Mouse (Mus musculus) forebrain, postnatal 0 days (tissue): ENCODE data around the gene Gm28308. TPM values are rescaled to one million over a fixed set of nuclear protein-coding genes. Genes with fewer than 3 reads are reported as not detected.

ENCODE experiments used
- ATAC-seq: fragments of 200-750 bp; cut with Nextera tagmentation; 2 replicates; pipeline ENCODE4 v1.8.0; 2017; ENCODE audit warnings: mild to moderate bottlenecking, moderate library complexity
- DNase-seq: peaks from one replicate; pipeline ENCODE4 v3.0.0-alpha.2; 2015
- H3K27ac ChIP-seq: fragments of 300-500 bp; sonication (generic); 2 replicates; pipeline ENCODE4 v1.5.1; 2014; ENCODE audit warnings: low read depth, mild to moderate bottlenecking, antibody characterized with exemption, low read length, moderate library complexity, mixed read lengths
- H3K27me3 ChIP-seq: fragments of 300-500 bp; sonication (generic); 2 replicates; pipeline ENCODE4 v1.6.1; 2014; ENCODE audit warnings: mild to moderate bottlenecking, low read length, mixed read lengths; ENCODE audit not compliant: insufficient read depth
- H3K36me3 ChIP-seq: fragments of 300-500 bp; sonication (generic); 2 replicates; pipeline ENCODE4 v1.6.1; 2014; ENCODE audit warnings: mild to moderate bottlenecking, moderate library complexity; ENCODE audit not compliant: insufficient read depth
- H3K4me1 ChIP-seq: fragments of 300-500 bp; sonication (generic); 2 replicates; pipeline ENCODE4 v1.6.1; 2014; ENCODE audit warnings: antibody characterized with exemption; ENCODE audit not compliant: insufficient read depth
- H3K4me2 ChIP-seq: fragments of 300-500 bp; sonication (generic); 2 replicates; pipeline ENCODE4 v1.6.1; 2014; ENCODE audit warnings: low read depth, mild to moderate bottlenecking, moderate library complexity
- H3K4me3 ChIP-seq: fragments of 300-500 bp; sonication (generic); 2 replicates; pipeline ENCODE4 v1.5.1; 2014; ENCODE audit warnings: low read depth, low read length, mixed read lengths
- H3K9ac ChIP-seq: fragments of 300-500 bp; sonication (generic); 2 replicates; pipeline ENCODE4 v1.6.1; 2014; ENCODE audit warnings: mild to moderate bottlenecking
- H3K9me3 ChIP-seq: fragments of 300-500 bp; sonication (generic); 2 replicates; pipeline ENCODE4 v1.6.1; 2016; ENCODE audit warnings: low read length
- CTCF ChIP-seq: sonication (generic); IDR thresholded peaks from 2 replicates; pipeline ENCODE4 v1.5.1; 2016; ENCODE audit warnings: antibody characterized with exemption, control low read depth, low read depth
- WGBS: fragments of 180-500 bp; shearing (Covaris S2); extraction: QIAGEN DNeasy Blood & Tissue Kit; methylation state at CpG from one replicate; pipeline ENCODE4 v1.1.7; 2014; 5-methylcytosine and 5-hydroxymethylcytosine counted together
- polyA plus RNA-seq: library from polyadenylated mRNA; unstranded; fragments of >200 nt; fragmentation: Nextera tagmentation; extraction: Ambion mirVana; gene quantifications from 2 replicates; pipeline ENCODE4 v1.2.1, GENCODE M21; 2015
- total RNA-seq: library from RNA; depleted of rRNA; stranded (reverse); fragments of >200 nt; gene quantifications from 2 replicates; pipeline ENCODE4 v1.2.3, GENCODE M21; 2014

Gene Gm28308
- total and polyA plus RNA-seq, 2 experiments from 2014 or later, result not detected

DNA sequence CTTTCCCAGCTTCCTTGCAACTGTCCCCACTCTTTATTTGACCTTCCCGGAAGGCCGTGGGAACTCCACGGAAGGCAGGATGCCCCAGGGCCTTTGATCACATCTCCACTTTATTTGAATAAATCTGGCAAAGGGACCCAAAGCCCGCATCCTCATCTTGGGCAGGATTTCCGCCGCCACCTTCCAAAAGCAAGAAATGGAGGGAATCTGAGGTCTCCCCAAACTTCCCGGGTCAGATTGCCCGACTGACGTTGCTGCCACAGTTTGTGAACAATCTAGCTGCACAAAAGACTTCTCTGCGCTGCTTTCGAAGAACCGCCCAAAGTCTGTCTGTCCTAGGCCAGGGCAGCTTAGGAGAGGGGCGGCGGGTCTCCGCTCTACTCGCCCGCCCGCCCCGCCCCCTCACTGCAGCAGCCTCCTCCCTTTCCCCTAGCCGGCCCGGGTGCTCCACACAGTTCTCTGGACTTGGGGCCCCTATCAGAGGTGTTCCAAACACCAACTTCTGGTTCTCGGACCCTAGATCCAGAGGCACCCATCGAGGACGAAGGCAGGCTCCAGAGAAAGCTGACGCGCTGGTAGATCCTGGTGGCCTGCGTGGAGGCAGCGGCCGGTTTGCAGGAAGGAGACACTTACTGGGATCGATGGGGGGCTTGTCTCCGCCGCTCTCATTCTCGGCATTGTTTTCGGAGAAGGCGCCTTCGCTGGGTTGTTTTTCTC is 11.9 kb upstream of the Gm28308 start:
- H3K27me3 ChIP-seq, result peaks cover 96% of the 10 kb centered on the region
- no peak for ATAC-seq
- no peak for DNase-seq
- H3K27ac ChIP-seq, result no peak overlapping the region
- 2% methylated on average over 36 of the region's 36 CpGs for WGBS
- H3K4me3 ChIP-seq, result no peak overlapping the region
- no peak overlapping the region for H3K9ac ChIP-seq
- H3K4me2 ChIP-seq, result no peak overlapping the region
- no peak for TF ChIP-seq CTCF
- no peaks in the 10 kb centered on the region for H3K4me1 ChIP-seq
- no peaks in the 10 kb centered on the region for H3K9me3 ChIP-seq
- H3K36me3 ChIP-seq, result no peaks in the 10 kb centered on the region

- Histone ChIP-seq H3K27me3 (peaks cover 98% of the 10 kb centered on the region), H3K9ac (no peak overlapping the region), H3K4me3 (no peak overlapping the region), H3K4me2 (no peak overlapping the region), H3K36me3 (no peaks in the 10 kb centered on the region), H3K9me3 (no peaks in the 10 kb centered on the region), H3K4me1 (no peaks in the 10 kb centered on the region), H3K27ac (no peak overlapping the region)
- ATAC-seq (no peak), DNase-seq (no peak)
- TF ChIP-seq CTCF, result no peak
- WGBS, result 3% methylated on average over 24 of the region's 24 CpGs
Observed at GRCm38 (mm10) chr6:52223939-52224760, 11.0 kb upstream of the Gm28308 start.

DNA sequence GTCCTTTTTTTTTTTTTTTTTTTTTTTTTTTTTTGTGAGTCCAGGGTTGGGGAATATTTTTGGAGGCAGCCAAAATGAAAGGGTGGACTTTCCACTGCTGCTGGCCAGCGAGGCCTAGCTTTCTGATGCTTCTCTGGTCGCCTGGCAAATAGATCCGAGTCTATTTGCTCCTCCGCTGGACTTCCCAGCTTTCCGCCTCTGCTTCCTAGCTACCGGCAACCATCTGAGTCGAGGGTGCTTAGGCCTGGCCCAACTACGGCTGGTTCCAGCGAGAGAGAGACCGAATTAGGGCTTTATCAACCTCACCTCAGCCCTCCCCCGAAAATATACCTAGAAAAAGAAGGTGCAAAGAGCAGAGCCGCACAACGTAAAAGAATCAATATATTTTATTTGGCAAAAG is 9.6 kb upstream of the Gm28308 start:
- Histone ChIP-seq H3K36me3 (no peaks in the 10 kb centered on the region), H3K27ac (no peak overlapping the region), H3K4me3 (no peak overlapping the region), H3K27me3 (peaks cover 99% of the 10 kb centered on the region), H3K4me2 (no peak overlapping the region), H3K9ac (no peak overlapping the region), H3K9me3 (no peaks in the 10 kb centered on the region), H3K4me1 (no peaks in the 10 kb centered on the region)
- WGBS, result 15% methylated on average over 13 of the region's 13 CpGs
- ATAC-seq (no peak), DNase-seq (no peak)
- TF ChIP-seq CTCF, result no peak

GRCm38 (mm10) chr6:52221993-52222685 is 9.0 kb upstream of the Gm28308 start:
- DNase-seq, result no peak
- peak overlapping the region; percentile 50 for H3K4me3 ChIP-seq
- H3K27ac ChIP-seq, result no peak overlapping the region
- WGBS, result 10% methylated on average over 21 of the region's 21 CpGs
- no peak for ATAC-seq
- no peaks in the 10 kb centered on the region for H3K36me3 ChIP-seq
- peak overlapping the region; percentile 88 for H3K4me2 ChIP-seq
- no peak for TF ChIP-seq CTCF
- H3K9ac ChIP-seq, result no peak overlapping the region
- peaks cover 3% of the 10 kb centered on the region; the same call in 1 of the 2 replicates for H3K4me1 ChIP-seq
- H3K9me3 ChIP-seq, result no peaks in the 10 kb centered on the region
- H3K27me3 ChIP-seq, result peaks cover 99% of the 10 kb centered on the region

GRCm38 (mm10) chr6:52221337-52221992 is 8.3 kb upstream of the Gm28308 start, which contains the start of gene Hoxa7:
Hoxa7 (minus strand) TSS chr6:52221854.
- Histone ChIP-seq H3K27ac (no peak within 1 kb of the TSS), H3K4me3 (peak within 1 kb of the TSS; percentile 50), H3K36me3 (no peaks in the 10 kb centered on the region), H3K9me3 (no peaks in the 10 kb centered on the region), H3K4me2 (peak within 1 kb of the TSS; percentile 88), H3K27me3 (peaks cover 99% of the 10 kb centered on the region), H3K4me1 (peaks cover 4% of the 10 kb centered on the region; the same call in 1 of the 2 replicates), H3K9ac (peak within 1 kb of the TSS; percentile 62)
- ATAC-seq (peak; percentile 79), DNase-seq (peak; percentile 90)
- peak; percentile 99 for TF ChIP-seq CTCF
- WGBS, result 2% methylated on average over 46 of the region's 46 CpGs

GRCm38 (mm10) chr6:52220865-52221310 is 7.7 kb upstream of the Gm28308 start:
- Histone ChIP-seq H3K36me3 (no peaks in the 10 kb centered on the region), H3K27ac (no peak overlapping the region), H3K4me1 (peaks cover 4% of the 10 kb centered on the region; the same call in 1 of the 2 replicates), H3K4me2 (peak overlapping the region; percentile 88), H3K9me3 (no peaks in the 10 kb centered on the region), H3K4me3 (peak overlapping the region; percentile 50), H3K27me3 (peaks cover 99% of the 10 kb centered on the region), H3K9ac (no peak overlapping the region)
- no peak for TF ChIP-seq CTCF
- WGBS, result 5% methylated on average over 12 of the region's 12 CpGs
- DNase-seq (no peak), ATAC-seq (no peak)
